Mouse (Mus musculus) T-helper 17 cell (primary cell): ENCODE results near the gene Siglecf.

ENCODE experiments used
- in situ Hi-C, 2 experiments: fragments of 300-600 bp; cut with MboI, MseI; formaldehyde crosslinking; loops; 1 replicate in 1 of 2; 2 replicates in 1 of 2; pipeline ENCODE4 v1.15.1; 2025; ENCODE audit warnings: high pct_unique_total_duplicates in 2 of 2

The Siglecf gene

DNA sequence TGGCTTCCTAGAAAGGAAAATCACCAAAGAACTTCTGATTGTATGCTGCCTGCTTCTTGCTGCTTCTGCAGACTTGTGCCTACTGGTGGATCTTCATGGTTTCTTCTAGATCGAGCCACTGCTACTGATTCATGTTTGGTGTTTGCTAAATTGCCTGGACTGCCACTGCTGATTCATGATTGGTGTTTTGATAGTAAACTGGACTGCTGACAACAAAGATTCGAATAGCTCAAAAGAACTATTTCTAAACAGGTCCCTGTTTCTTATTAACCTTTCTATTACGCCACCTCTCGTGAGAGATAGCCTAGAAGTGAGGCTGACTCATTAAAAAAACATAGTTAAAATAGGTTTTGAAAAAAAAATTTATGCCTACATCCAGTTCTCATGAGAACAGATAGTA lies 10.9 kb downstream of the Siglecf start:
- in situ Hi-C loops, result no loop called here

DNA sequence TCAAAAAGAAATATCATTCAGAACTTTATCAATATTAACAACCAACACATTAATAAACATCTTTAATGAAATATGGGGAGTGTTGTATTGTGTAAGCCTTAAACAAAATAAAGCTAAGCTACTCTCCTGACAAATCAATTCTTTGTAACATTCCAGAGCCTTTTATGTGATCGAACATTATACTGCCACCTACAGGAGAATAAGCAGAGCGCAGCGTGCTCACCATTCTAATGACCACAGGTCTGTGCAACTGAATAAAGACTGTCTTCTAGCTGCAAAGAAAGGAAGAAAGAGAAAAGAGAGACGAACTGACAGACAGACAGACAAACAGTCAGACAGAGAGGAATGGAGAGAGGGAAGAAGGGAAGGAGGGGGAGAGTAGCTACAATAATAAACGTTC lies 27.1 kb downstream of the Siglecf start:
- in situ Hi-C loops, result no loop called here

DNA sequence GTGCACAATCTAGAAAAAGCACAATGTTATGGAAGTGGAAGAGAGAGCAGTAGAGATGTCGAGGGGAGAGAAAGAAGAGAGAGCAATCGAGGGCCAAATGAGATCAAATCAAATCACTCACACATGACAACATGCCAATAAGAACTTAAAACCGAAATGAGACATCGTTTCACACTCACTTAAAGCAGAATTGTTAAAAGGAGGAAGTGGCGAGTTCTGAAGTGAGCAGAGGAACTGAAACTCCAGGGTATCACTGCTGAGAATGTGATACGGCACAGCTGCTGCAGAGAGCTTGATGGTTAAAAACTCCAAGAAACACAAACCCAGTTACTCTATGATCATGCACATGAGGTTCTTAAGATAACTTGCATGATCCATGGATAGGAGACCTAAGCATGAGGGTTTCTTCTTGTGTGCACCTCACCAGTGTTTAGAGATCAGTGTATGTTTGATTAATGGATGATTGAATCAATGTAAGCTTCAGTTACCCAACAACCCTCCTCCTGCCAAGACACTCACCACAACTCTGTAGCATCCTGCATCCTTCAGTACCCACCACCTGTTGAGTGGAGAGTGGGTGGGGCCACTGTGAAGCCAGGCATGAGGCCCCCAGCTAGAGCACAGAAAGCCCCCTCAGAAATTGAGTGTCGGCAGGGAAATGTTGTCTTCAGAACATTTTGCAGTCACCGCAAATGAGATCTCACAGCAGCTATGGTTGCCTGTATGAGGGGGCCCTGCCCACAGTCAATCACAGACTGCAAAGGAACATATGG lies 41.4 kb downstream of the Siglecf start:
- in situ Hi-C loops, result no loop called here

DNA sequence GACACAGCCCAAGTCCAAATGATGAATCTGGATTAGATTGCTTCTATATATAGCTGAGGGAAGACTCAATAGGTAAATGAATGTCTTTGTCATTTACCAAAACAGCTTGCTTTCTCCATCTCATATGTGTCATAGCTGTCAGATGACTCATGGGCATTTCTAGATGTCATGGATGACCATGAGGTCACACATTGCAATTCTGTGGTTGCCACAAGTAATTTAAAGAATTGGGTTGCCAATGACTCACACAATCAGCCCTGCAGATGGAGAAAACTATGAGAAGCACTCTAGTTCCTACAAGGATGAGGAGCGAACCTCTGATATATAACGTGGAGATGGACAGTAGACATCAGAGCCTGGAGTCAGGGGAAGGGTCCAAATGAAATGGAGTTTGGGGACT lies 48.4 kb downstream of the Siglecf start:
- in situ Hi-C loops, result no loop called here

DNA sequence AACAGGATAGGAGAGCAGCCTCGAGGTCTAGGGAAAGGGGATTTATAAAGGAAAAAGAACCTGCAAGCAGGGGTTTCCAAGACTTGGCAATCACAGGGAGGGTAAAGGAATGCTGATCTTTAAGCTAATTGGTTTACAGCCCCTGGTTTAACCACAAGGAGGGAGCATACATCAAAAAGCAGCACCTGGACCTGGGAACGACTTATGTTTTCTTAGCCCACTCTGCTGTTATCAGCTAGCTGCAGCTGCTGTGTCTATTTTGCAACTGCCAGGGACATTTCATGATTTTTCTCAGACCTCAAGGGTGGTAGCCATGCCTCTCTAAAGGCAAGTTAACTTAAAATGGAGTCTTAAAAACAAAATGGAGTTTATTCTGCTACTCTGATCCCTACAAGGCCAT lies 51.6 kb downstream of the Siglecf start:
- in situ Hi-C loops, result no loop called here

DNA sequence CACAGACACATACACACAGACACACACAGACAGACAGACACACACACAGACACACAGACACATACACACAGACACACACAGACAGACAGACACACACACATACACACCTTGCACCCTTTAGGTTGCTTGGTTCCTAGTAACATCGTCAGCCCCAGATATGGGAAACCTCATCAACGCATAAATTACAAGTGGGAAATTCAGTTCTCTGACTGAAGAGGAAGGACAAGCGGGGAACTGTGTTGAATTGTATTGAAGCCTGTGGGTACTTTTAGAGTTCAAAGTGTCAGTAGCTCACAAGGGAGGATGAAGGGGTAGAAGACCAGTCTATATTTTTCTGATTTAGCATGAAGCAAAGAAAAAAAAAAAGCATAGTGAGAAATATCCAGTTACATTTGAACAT lies 56.4 kb downstream of the Siglecf start:
- in situ Hi-C loops, result no loop called here

DNA sequence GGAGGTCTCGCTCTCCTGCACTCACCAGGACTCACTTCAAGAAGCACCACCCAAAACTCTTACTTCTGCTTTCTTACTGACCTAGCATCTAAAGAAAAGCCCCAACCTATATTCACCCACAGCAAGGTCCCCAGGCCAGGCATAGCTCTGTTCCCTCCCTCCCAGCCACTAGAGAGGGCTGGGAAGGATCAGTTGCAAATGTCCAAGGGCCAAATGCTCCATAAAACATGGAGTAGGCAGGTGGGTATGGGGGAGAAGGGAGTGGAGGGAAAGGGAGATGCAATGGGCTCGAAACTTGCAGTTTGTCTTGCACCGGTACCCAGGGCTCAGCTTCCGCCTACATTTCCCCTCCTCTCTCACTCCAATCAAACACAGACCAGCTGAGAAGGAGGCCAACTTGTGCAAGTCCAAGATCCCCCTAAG lies 57.0 kb downstream of the Siglecf start, which contains the start of gene Siglecg:
Siglecg (plus strand) TSS at position 74 of the 423 bp plus-strand sequence.
- in situ Hi-C loops, result no loop called here

DNA sequence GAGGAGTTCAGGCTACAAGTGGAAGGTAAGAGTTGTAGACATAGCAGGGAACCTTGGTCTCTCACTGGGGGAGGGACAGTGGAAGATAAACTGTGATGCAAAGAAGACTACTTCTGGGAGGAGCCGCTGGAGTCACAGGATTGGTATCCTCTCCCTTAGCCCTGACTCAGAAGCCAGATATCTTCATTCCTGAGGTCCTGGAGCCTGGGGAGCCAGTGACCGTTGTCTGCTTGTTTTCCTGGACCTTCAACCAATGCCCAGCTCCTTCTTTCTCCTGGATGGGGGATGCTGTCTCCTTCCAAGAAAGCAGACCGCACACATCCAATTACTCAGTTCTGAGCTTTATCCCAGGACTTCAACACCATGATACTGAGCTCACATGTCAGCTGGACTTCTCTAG lies 57.9 kb downstream of the Siglecf start:
- in situ Hi-C loops, result no loop called here
